Mouse (Mus musculus) gastrocnemius, postnatal 25 days (tissue): ENCODE results near the gene E330017A01Rik. TPM values are rescaled to one million over a fixed set of nuclear protein-coding genes. Genes with fewer than 3 reads are reported as not detected.
A peak's percentile ranks its signal among the peaks of the same experiment; 100 is the strongest.
"Not testable (repeated sequence)": the region's sequence is repeated elsewhere in the genome, so short reads cannot be mapped to it uniquely, and the experiment has no call there.

Experiments used
- DNase-seq: peaks from one replicate; pipeline ENCODE4 v3.0.0; 2022
- long read RNA-seq, 2 experiments: library from polyadenylated mRNA; stranded (forward); transcript quantifications; one replicate each; pipeline ENCODE4 v2.0.0; 2021
- total RNA-seq, 2 experiments: library from RNA; stranded (reverse); gene quantifications; 1 replicate in 1 of 2; 2 replicates in 1 of 2; pipeline ENCODE4 v1.2.3; 2021

Gene E330017A01Rik
- total RNA-seq = not detected
- long read RNA-seq, experiment 1 = 0 reads
- long read RNA-seq, experiment 2 = 0 reads

- DNase-seq = no peak
These were observed at the start of gene E330017A01Rik for GRCm38 (mm10) chr16:58638689-58639175. Gene E330017A01Rik, minus strand, starts transcription at chr16:58638739.

DNA sequence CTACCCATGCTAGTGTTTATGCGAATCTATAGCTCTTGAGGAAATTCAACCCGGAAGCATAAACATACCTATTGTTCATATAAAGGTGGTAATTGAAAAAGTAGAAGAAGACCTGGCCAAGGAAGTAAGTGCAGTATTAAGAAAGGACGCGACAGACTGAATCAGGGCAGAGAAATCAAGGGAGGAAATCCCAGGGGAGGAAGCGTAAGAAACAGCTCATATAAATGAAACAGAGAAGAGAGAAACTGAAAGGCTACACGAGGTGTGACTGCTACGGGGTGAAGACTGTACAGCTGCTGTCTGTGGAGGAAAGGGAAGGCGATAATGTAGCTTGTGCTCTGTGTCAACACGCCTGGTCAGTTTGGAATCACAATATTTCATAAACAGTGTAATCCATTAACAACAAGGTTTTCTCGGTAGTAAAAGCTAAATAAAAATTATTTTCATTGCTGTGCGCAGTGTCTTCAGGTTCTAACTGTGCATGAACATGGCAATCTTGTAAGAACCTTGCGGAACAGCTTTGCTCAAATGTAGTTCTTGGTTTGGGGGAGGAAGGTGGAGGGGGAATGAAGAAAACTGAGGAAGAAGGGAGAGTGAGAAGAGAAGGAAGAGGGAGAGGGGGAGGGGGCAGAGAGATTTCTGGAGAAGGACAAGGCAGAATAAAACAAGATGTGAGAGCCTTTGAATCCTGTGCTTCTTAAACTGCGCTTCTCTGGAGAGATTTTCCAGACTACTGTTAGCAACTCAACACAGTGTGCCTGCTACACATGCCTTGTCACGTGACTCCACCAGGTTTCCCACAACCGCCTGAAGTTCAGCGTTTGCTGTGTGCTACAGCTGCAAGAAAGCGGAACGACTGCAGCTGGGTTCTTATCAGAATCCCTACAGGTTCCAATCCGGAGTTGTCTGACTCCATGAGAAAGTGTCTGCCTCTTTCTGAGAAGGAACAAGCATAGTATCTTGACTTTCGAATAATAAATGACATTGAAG lies 47.3 kb upstream of the E330017A01Rik start:
- no peak for DNase-seq

- no peak for DNase-seq
These were observed 46.0 kb upstream of the E330017A01Rik start for GRCm38 (mm10) chr16:58684537-58684936.

DNA sequence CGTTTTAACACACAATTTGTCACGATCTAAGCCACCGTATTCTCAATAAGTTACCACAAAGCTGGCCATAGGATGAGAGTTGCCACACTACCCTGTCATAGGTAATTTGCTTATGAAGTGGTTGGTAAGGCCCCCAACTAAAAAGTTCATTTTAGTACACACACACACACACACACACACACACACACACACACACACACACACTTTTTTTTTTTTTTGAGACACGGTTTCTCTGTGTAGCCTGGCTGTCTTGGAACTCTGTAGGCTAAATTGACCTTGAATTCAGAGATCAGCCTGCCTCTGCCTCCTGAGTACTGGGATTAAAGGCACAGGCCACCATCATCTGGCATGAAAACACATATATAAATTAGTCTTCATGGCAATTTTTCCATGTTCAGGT lies 45.4 kb upstream of the E330017A01Rik start:
- no peak for DNase-seq

- no peak for DNase-seq
These were observed 44.3 kb upstream of the E330017A01Rik start for GRCm38 (mm10) chr16:58682870-58683269.

GRCm38 (mm10) chr16:58682046-58682445 lies 43.5 kb upstream of the E330017A01Rik start:
- DNase-seq = no peak

DNA sequence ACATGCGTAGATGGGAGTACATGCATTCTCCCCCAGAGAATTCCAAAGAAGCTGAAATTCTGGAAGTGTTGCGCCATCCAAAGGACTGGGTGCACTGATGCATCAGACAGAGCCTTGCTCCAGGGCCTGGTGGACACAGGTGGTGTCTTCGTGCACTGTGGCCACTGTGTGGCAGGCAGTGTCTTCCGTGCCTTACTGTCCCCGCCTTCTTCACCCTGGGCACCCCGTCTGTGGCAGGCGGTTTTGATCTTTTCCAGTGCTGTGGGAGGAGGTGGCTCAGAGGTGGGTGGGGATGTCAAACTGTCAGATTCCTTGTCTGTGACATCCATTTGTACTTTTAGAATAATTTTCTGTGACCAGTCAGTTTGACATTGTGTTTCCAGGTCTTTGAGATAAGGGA lies 40.1 kb upstream of the E330017A01Rik start:
- no peak for DNase-seq

DNA sequence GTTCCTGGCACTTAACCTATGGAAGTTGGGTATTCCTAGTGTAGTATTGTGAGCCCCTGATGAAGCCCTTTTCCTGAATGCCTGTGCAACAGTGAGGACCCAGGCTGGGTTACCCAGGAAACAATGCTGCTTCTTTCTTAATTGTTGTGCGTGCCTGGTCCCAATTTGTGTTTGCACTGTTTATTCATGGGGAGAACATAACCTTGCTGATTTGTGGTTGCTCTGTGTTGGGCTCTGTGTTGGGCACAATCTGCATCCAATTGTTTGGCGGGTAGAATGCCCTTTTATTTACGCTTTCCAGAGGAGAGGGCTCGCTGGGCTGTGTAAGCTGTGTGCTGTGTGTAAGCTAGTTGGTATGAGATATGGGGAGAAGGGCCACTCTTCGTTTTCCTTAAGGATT lies 39.0 kb upstream of the E330017A01Rik start:
- no peak for DNase-seq

- no peak for DNase-seq
These were observed 38.1 kb upstream of the E330017A01Rik start for GRCm38 (mm10) chr16:58676633-58677032.

- no peak for DNase-seq
These were observed 37.6 kb upstream of the E330017A01Rik start for GRCm38 (mm10) chr16:58676156-58676555.

DNA sequence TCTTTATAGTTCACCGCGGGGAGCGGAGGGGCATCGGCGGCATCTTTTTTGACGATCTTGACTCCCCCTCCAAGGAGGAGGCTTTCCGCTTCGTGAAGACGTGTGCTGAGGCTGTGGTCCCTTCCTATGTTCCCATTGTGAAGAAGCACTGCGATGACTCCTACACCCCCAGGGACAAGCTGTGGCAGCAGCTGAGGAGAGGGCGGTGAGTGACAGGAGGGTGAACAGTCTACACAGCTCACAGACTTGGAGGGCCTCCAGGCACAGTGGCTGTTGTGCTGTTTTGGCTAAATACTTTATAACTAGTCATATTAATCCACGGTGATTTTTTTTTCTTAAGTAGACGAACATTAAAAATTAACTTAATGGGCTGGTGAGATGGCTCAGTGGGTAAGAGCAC lies 36.7 kb upstream of the E330017A01Rik start:
- no peak for DNase-seq

GRCm38 (mm10) chr16:58673811-58674410 lies 35.4 kb upstream of the E330017A01Rik start:
- DNase-seq = no peak

GRCm38 (mm10) chr16:58672396-58672795 lies 33.9 kb upstream of the E330017A01Rik start:
- no peak for DNase-seq

GRCm38 (mm10) chr16:58671212-58671985 lies 32.9 kb upstream of the E330017A01Rik start:
- no peak for DNase-seq

- no peak for DNase-seq
These were observed 32.1 kb upstream of the E330017A01Rik start for GRCm38 (mm10) chr16:58670643-58671042.

GRCm38 (mm10) chr16:58669917-58670630 lies 31.5 kb upstream of the E330017A01Rik start, which contains the start of gene Cpox:
Gene Cpox, plus strand, starts transcription at chr16:58670292.
- DNase-seq = peak; percentile 74

DNA sequence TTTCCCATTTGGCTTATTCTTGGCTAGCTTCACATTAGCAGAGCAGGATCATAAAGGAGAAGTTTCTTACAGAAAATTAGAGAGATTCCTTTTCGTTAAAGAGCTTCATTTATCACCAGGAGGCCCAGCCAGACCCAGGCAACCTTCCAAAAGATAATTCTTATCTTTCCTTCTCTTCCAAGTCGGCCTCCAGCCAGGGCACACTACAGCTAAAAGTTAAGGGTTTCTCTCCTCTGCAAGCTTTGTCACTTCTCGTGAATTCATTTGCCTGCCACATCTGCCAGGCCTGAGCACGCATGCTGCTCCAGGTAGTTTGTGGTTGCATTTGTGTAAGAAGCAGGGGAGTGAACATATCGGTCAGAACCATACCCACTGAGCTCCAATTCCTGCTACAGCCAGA lies 30.7 kb upstream of the E330017A01Rik start:
- no peak for DNase-seq

- no peak for DNase-seq
These were observed 30.0 kb upstream of the E330017A01Rik start for GRCm38 (mm10) chr16:58668586-58668985.

- not testable (repeated sequence) for DNase-seq
These were observed 28.1 kb upstream of the E330017A01Rik start for GRCm38 (mm10) chr16:58666681-58667080.

DNA sequence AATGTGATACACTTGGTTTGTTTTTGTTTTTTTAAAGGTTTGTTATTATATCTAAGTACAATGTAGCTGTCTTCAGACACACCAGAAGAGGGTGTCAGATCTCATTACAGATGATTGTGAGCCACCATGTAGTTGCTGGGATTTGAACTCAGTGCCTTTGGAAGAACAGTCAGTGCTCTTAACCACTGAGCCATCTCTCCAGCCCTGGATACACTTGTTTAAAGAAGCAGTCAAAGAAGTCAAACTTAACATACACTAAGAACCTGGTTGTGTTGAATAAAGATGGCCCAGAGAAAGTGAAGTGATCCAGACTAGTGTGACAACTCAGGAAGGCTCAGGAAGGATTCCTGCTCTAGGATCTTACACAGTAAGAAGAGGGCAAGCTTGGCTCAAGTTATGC lies 26.6 kb upstream of the E330017A01Rik start:
- not testable (repeated sequence) for DNase-seq

DNA sequence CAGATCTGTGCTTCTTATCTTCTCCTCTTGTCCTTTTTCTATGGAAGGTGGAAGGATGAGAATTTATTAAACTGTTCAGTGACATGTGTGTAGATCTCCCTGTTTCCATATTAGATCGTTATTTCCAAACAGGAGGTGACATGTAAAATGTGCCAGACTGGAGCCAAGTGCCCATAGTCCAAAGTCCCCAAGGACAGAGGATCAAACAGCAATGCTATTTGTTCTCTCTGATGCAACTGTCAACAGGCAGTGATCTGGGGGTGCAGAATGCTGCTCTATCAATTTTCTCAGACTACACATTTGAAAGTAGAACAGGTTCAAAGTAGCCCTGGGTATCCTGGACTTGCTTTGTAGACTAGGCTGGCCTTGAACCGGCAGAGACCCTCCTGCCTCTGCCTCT lies 25.3 kb upstream of the E330017A01Rik start:
- DNase-seq = no peak
